Mouse (Mus musculus) G1E (cell line): ENCODE data around the gene Tex264.

Experiments used
- CTCF ChIP-seq: IDR thresholded peaks from 2 replicates; pipeline ENCODE4 v1.5.1; 2012; ENCODE audit warnings: low read depth, low read length, inconsistent platforms, mixed read lengths
- GATA1 ChIP-seq: IDR thresholded peaks from 2 replicates; pipeline ENCODE4 v1.6.1; 2012; ENCODE audit warnings: borderline replicate concordance, low read length, inconsistent platforms, mixed read lengths
- GATA2 ChIP-seq: IDR thresholded peaks from 2 replicates; pipeline ENCODE4 v1.6.1; 2012; ENCODE audit warnings: low read depth, low read length, inconsistent platforms, borderline replicate concordance
- POLR2AphosphoS5 ChIP-seq: IDR thresholded peaks from 2 replicates; pipeline ENCODE4 v1.6.1; 2012; ENCODE audit warnings: low read depth, low read length, inconsistent platforms; ENCODE audit not compliant: insufficient replicate concordance

DNA sequence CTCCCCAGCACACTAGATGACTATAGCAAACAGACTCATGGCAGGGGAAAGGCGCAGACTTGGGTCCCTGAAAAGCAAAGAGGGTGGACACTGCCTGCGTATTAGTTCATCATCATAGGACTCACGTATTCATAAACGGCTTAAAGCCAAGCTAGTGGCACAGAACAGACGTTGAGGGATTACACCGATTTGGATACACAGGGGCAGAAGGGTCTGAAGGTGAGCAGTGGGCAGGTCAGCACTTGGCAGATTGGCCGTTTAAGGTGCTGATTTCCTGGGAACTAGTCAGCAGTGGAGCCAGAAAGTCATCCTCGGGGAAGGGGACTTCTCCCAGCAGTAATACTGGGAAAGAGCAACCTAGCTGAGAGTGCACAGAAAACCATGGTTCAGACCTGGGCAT is 3.1 kb upstream of the Tex264 start:
- TF ChIP-seq CTCF (no peak), GATA2 (no peak), GATA1 (no peak), POLR2AphosphoS5 (no peak)
